Mouse (Mus musculus): ENCODE measurements at regions not wholly inside any gene's neighbourhood (a gene's known extent, or its start where the extent isn't known, plus 50 kb on each side); places are given as distances from the start of the nearest gene placed in this dataset.

- TF ChIP-seq CTCF (IDR thresholded peaks at IDR 0.05), result no peak
- TF ChIP-seq POLR2A (IDR thresholded peaks at IDR 0.05; ENCODE audit: insufficient read depth, low read depth, low read length), result no peak
Measured at GRCm38 (mm10) chr8:35959201-35959600, 193.6 kb downstream of the Gm19410 start.

Data from heart, adult 2 months (tissue).